Mouse (Mus musculus) thymus, adult 18-20 months (tissue): ENCODE data around the gene Tm2d3.

Source experiments
- DNase-seq, 2 experiments: peaks; one replicate each; pipeline ENCODE4 v3.0.0; 2022; ENCODE audit warnings: mixed read lengths in 2 of 2

Gene Tm2d3

DNA sequence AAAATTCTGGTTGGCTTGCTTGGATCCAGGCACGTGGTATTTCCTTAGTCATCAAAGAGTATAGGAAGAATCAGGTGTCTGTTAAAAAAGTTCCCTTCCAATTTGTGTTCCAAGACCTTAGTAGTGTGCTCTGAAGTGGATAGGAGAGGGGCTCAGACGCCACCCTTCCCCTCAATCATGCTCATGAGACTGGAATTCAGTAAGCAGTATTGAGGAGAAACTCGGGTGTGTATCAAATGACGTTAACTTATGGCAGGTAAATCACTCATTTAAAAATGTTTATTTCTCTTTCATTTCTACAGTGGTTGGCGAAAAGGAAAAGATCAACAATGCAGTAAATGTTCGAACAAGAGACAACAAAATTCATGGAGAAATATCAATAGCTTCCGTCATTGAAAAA, at the start of gene Tm2d3:
TSS of gene Tm2d3 (plus strand) at position 301 of the 400 bp plus-strand sequence.
- no peak for DNase-seq

DNA sequence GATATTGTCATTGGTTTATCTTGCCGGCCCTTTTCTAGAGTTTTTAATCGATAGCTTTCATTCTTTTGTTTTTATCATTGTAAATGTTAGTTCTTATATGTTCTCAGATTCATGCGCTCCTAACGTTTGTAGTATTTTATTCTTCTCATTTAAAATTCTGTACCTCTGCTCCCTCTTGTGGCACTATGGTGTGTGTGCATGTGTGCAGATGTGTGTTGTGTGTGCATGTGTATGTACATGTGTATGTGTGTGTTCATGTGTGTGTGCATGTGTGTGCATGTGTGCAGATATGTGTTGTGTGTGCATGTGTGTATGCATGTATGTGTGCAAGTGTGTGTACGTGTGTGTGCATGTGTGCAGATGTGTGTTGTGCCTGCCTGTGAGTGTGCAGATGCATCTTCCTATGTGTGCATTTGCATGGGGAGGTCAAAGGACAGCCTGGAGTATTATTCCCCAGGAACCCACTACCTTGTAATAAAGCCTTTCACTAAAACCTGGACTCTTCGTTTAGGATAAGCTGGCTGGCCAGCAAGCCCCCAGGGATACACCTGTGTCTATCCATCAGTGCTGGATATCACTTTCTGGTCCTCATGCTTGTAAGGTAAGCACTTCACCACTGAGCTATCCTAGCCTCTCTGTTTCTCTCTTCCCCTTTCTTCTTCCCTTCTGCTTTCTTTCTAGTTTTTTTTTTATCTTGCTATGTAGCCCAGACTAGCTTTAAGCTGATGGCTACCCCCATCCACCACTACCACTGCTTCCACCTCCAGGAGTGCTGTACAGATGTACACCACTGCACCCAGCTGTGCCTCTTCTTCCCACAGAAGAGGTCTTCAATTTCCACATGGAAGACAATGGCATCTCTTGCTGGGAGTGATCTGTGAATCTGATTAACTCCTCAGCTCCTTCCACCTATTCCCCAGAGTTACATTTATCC, 48.3 kb upstream of the Tm2d3 start:
- no peak for DNase-seq

DNA sequence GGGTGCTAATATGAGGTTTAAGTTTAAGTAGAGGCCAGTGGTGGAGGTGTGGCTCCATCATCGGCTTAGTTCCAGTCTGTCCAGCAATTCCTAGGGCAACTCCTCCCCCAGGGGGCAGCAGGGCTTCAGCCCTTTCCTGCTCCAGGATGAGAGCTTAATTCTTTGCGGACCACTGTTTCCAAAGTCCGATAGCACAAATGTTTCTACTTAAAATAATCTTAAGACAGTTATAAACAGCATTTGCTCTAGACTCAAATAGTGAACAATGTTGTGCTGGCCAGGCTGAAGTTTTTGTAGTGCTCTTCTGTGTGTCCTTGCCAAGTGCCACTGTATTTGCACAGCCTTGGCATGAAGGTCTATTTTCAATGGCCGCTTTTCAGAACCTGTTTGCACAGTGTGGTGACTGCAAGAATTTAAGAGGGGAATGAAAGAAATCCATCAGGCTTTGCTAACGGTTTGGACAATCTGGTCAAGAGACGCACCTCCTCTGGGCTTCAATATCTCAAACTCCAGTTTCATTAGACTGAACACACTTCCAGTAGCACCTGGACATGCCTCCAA, 47.0 kb upstream of the Tm2d3 start:
- no peak for DNase-seq

DNA sequence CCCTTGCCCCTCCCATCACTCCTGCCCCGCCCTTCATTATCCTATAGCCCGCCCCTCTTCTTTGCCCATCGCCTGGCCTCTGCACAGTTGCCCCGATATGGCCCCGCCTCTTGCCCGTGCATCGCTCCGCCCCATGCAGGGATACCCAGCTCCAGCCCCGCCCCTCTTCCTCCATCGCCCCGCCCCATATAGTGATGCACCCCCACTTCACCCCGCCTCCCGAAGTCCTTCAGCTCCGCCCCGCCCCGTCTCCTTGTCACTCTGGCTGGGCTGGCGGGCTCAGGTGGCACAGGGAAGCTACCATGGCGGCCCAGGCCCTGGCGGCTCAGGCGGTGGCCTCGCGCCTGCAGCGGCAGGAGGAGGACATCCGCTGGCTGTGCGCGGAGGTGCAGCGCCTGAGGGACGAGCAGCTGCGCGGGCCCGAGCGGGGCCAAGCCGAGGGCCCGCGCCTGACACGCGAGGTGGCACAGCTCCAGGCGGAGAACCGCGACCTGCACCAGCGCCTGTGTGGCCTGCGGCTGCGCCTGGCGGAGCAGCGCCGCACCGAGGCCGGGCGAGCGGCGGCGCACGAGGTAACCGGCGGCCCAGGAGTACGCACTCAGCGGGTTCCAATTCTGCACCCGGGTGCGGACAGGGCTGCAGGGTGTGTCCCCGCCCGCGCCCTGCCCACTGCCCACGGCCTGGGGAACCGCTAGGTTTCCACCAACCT, 46.2 kb upstream of the Tm2d3 start, which contains the start of gene Tarsl2:
TSS of gene Tarsl2 (plus strand) at position 256 of the 709 bp plus-strand sequence.
- peak; percentile 96 to 97 for DNase-seq

DNA sequence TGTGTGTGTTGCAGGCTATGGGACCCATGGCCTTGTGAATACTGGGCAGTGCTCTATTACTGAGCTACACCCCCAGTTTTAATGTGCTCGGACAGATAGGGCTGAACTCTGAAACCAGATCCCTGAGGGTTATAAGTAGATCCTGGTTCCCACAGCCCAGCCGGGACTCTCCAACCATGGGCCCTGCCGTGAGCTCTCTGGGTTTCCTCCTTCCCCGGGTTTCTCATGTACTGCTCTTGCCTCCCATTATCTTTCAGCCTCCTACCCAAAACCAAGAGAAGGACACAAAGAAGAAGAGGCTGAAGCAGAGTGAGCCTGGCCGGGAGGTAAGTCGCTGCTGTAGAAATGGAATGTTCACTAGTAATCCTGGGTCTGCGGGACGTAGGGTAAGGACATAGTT, 45.0 kb upstream of the Tm2d3 start:
- DNase-seq: no peak

DNA sequence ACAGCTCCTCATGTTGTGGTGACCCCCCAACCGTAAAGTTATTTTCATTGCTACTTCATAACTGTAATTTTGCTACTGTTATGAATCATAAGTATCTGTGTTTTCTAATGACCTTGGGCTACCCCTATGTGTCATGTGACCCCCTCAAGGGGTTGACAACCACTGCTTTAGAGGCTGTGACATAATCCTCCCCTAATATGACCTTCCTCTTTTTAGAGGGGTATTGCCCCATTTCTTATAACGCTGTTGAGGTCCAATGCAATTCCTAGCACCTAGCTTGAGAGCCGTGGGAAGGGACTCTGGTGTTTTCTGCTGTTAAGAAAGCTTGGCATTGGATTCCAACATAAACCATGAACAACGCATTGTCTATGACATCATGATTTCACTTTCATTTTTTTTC, 40.3 kb upstream of the Tm2d3 start:
- DNase-seq: no peak

GRCm38 (mm10) chr7:65657490-65658120, 33.4 kb upstream of the Tm2d3 start:
- DNase-seq: no peak

GRCm38 (mm10) chr7:65663225-65663790, 27.7 kb upstream of the Tm2d3 start:
- no peak for DNase-seq

GRCm38 (mm10) chr7:65663886-65664285, 27.1 kb upstream of the Tm2d3 start:
- no peak for DNase-seq

DNA sequence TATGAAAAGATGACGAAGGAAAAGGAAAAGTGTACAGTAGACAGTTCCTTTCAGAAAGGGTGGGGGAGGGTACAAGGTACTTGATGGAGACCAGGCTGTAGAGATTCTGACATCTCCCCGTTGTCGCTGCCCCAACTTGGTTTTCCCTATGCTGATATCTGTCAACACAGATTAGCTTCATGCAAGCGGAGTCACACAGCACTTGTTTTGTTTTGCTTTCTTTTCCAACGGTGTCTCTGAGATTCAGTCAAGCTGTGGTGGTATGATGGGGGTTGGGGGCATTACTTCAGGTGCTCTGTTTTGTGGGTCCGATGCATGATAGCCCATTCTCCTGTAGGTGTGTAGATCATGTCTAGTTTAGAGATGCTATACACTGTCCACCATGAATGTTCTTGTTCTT, 23.5 kb upstream of the Tm2d3 start:
- no peak for DNase-seq

DNA sequence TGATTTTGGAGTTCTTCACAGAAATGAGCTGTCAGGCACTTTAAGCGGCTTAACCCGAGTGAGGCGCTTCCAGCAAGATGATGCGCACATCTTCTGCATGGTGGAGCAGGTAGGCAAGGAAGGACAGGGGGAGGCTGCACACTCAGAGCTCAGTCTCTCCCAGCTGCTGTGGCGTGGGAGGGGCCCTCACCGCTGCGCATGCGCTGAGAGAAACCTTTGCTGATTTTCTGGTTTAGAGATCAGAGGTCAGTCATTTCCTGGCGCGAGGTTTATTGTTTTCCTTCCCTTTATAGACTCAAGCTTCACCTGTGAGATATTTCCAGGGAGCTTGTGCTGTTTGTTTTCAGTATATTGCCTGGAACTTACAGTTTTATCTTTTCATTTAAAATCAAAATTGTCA, 12.9 kb upstream of the Tm2d3 start:
- no peak for DNase-seq

DNA sequence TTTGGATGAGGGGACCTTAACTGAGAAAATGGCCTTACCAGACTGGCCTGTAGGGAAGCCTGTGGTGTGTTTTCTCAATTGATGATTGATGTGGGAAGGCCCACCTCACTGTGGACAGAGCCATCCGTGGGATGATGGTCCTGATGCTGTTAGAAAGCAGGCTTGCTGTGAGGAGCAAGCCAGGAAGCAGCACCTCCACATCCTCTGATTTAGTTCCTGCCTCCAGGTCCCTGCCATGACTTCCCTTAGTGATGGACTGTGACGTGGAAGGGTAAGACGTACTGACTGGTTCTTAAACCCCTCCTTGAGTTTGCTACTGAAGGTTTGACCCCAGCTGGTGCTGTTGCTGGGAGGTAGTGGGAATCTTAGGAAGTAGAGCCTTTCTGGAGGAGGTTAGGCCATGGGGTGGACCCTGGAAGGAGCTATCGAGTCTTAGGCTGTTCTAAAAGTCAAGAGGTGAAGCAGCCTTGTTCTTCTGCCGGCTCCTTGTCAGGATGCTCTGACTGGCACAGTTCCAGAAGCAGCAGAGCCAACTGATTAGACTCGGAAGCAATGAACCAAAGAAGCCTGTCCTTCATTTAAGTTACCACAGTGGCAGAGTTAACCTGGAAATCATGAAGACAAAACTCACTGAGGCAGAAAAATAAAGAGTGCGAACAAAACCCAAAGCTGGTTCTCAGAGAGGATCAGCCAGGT, 11.9 kb upstream of the Tm2d3 start:
- DNase-seq: no peak

- no peak for DNase-seq
These were observed 9.8 kb upstream of the Tm2d3 start for GRCm38 (mm10) chr7:65681166-65681565.

- no peak for DNase-seq
These were observed 6.6 kb upstream of the Tm2d3 start for GRCm38 (mm10) chr7:65684256-65684835.

DNA sequence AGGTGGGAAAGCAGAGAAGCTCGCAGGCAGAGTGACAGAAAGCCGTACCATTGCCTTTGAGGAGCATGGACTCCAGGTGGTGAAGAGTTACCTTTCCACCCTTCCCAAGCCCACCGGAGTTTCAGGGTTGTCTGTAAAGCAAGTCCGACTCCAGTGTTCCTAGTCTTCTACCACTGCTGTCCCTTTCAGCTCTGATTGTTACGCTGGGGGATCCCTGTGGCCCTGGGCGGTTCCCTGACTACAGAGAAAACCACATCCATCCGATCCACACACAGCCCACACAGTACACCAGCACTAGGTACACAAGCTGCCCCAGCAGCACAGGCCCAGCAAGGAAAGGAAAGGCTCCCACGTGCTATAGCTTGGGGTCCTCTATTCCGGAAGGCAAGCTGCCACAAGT, 4.3 kb upstream of the Tm2d3 start:
- DNase-seq: no peak

DNA sequence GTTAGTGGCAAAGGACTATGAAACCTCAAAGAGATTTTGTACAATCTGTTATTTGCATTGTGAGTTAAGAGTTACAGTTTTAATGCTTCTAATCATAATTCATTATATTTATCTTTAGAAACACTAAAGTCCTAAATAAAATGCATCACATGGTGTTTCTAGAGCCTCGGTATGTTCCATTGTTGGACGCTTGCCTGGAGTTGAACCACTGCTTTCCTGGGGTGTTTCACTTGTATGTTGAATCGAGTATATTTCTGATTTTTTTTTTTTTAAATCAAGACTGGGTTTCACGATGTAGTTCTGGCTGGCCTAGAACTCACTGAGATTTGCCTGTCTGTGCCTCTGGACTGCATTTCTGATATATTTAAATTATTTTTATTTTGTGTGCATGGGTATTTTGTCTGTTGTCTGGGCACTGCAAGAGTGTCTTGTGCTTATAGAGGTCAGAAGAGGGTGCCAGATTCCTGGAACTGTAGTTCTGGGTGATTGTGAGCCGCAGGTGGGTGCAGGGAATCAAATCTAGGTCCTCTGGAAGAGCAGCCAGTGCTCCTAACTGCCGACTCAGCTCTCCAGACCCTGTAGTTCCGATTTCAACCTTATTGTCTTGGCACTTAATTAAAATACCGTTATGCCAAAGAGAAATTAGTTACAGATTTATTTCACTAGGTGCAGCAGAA, 1.1 kb downstream of the Tm2d3 start:
- DNase-seq: no peak

DNA sequence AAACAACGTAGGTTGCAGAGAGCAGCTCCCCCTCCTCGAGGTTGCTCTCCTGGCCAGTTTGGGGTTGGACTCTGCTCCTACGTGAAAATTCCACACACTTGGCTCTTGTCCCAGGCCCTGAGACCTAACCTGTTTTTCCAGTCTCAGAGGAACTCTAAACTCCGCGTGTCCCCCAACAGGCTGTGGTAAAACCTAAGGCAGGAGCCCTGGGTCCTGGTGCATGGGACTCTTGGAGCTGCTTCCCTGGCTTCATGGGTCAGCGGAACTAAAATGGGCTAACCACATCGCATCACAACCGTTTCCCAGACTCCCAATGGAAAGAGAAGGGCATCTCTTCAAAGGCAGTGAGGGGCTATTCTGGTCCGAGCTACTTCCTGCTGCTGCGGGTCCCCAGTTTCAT, 1.9 kb downstream of the Tm2d3 start:
- DNase-seq: peak in 1 of 2 experiments; percentile 12

DNA sequence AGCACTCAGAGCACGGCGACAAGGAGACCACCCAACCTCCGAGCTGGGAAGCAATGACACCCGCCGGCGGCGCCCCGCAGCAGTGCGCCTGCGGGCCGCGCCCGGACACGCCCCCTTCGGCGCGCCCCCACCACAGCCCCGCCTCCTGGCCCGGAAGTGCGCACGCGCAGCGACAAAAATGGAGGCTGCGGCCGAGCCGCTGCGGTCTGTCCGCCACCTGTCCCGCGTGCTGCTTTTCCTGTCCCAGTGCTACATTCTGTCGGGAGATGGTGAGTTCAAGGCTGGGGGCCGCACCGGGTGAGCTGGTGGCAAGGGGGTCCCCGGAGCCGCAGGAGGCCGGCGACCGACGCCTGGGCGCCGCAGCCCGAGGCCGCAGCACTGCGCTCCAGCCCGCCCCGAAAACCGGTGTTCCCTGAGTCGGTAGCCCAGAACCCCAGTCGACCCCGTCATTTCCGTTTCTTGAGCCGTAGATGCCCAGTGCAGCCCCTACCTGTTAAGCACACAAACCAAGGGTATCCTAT, 2.4 kb downstream of the Tm2d3 start:
- peak; percentile 76 to 77 for DNase-seq

DNA sequence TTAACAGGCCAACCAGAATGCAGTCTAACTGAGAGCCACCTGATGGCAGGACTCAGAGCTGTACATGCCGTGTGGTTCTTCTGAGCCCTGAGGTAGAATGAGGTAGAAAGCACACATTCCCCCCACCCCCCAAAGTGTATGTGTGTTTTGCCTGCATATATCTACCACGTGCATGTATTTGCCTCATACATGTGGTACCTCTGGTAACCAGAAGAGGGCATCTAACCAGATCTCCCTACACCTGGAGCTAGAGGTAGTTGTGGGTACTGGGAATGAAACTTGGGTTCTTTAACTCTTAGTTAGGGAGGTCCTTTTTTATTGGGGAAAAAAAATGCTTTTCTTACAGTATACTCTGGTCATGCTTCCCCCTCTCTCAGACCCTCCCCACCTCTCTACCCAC, 5.5 kb downstream of the Tm2d3 start:
- no peak for DNase-seq

- no peak for DNase-seq
These were observed 11.1 kb downstream of the Tm2d3 start for GRCm38 (mm10) chr7:65702076-65702475.

DNA sequence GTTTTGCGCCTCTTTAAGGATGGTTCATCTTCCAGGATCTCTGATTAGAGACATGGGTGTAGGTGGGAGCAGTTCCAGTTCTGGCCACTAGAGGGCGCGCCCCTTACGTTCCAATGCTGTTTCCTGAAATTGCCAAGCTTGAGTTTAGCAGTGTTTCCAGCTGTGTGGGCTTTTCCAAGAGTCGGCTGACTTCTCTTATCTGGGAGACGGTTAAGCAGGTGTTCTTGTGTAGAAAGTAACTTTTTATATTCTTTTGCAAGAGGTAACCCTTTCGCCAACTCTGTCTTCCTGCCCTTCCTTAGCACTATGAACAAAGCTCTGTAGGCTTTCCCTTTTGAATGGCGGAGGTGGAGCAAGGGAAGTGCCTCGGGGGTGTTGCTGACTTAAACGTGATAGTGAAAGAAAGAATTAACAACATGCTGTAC, 13.9 kb downstream of the Tm2d3 start:
- DNase-seq: peak; percentile 13 to 21
